ENCODE assay signal across 8 mouse cellular contexts in the genomic region with DNA sequence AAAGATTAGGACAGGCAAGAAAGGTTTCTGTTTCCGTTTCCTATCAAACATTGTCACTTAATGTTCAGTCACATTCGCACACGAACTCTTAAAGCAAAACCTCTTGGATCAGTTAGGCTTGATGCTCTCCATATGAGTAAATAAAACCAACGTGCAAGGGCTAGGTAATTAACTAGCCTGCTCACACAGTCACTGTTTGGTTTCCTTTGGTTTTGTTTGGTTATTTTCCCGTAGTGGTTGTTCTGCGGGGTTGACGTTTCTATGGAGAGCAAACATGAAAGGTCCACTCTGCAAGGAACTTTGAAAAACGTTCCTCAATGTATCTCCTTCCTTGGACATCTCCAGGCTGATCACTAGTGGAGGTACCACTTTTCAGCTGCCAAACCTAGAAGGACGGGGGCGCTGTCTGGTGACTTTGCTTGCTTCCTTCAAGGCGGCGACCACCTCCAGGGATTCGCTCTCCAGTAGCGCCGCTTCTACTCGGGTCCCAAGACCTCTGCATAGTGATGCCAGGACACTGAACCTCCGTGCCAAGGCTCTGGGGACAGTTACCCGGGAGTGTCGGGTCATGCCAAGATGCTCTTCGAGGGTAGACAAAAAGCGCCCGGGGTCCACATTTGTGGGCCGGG. TPM values are rescaled to one million over a fixed set of nuclear protein-coding genes. Genes with fewer than 3 reads are reported as not detected.
DNase-seq lines count a peak whose midpoint lies in the region; ATAC-seq and TF ChIP-seq lines count a peak whose summit lies in the region.

No protein-coding gene starts in this region.

- peak; percentile 69 for ATAC-seq in embryonic facial prominence, embryonic 12.5 days (ENCODE audit: insufficient number of reproducible peaks, insufficient read depth, low FRiP score, low TSS enrichment)
- peak; percentile 78 for ATAC-seq in kidney, postnatal 0 days (replicated peaks; ENCODE audit: low FRiP score, low read depth)
- ATAC-seq in neural tube, embryonic 13.5 days (ENCODE audit: low read depth) = peak; percentile 86
- no peak for ATAC-seq in activated CD4-positive, CD25-positive, alpha-beta regulatory T cell, adult 4 months

- peak overlapping the region; percentile 60 for H3K4me3 ChIP-seq in kidney, adult 2 months (ENCODE audit: insufficient read depth, low read depth, low read length)
- peak overlapping the region; percentile 75 for H3K4me3 ChIP-seq in embryonic facial prominence, embryonic 12.5 days
- H3K4me3 ChIP-seq in kidney, postnatal 0 days (replicated peaks; ENCODE audit: low read depth, low read length) = peak overlapping the region; percentile 66
- H3K4me3 ChIP-seq in neural tube, embryonic 13.5 days = peak overlapping the region; percentile 80

- peak; percentile 4 for DNase-seq in kidney, adult 2 months
- DNase-seq in kidney, adult 9 months = no peak
- peak; percentile 27 to 34 for DNase-seq in heart, adult 9 months (ENCODE audit: low spot score in 2 of 2)
- DNase-seq in kidney, postnatal 0 days (ENCODE audit: low spot score) = peak; percentile 64
- peak; percentile 19 for DNase-seq in liver

- WGBS in kidney, adult 2 months = 2% methylated on average over 23 of the region's 23 CpGs
- WGBS in embryonic facial prominence, embryonic 12.5 days = 3% methylated on average over 23 of the region's 23 CpGs
- WGBS in kidney, postnatal 0 days = 3% methylated on average over 23 of the region's 23 CpGs
- WGBS in neural tube, embryonic 13.5 days = 3% methylated on average over 23 of the region's 23 CpGs

- H3K9me3 ChIP-seq in embryonic facial prominence, embryonic 12.5 days = no peaks in the 10 kb centered on the region
- H3K9me3 ChIP-seq in kidney, postnatal 0 days (replicated peaks; ENCODE audit: low read length) = no peaks in the 10 kb centered on the region
- no peaks in the 10 kb centered on the region for H3K9me3 ChIP-seq in neural tube, embryonic 13.5 days

- no peak overlapping the region for H3K27ac ChIP-seq in kidney, adult 2 months (ENCODE audit: insufficient read depth, low read depth, low read length)
- H3K27ac ChIP-seq in embryonic facial prominence, embryonic 12.5 days = peak overlapping the region; percentile 84
- H3K27ac ChIP-seq in kidney, postnatal 0 days = no peak overlapping the region
- peak overlapping the region; percentile 98 for H3K27ac ChIP-seq in neural tube, embryonic 13.5 days (replicated peaks)

- H3K4me1 ChIP-seq in kidney, adult 2 months (ENCODE audit: control insufficient read depth, insufficient read depth, low read length) = no peaks in the 10 kb centered on the region
- peaks cover 11% of the 10 kb centered on the region; the same call in 1 of the 2 replicates for H3K4me1 ChIP-seq in embryonic facial prominence, embryonic 12.5 days
- H3K4me1 ChIP-seq in kidney, postnatal 0 days (replicated peaks; ENCODE audit: insufficient read depth, low read length) = 0 out of 2 replicates have a peak, but pooled peaks cover 4% of the 10 kb centered on the region
- peaks cover 23% of the 10 kb centered on the region for H3K4me1 ChIP-seq in neural tube, embryonic 13.5 days (replicated peaks)

- no peaks in the 10 kb centered on the region for H3K36me3 ChIP-seq in kidney, adult 2 months (ENCODE audit: control insufficient read depth, insufficient read depth, low read length)
- no peaks in the 10 kb centered on the region for H3K36me3 ChIP-seq in embryonic facial prominence, embryonic 12.5 days
- H3K36me3 ChIP-seq in kidney, postnatal 0 days (ENCODE audit: insufficient read depth, low read length) = no peaks in the 10 kb centered on the region
- no peaks in the 10 kb centered on the region for H3K36me3 ChIP-seq in neural tube, embryonic 13.5 days

- TF ChIP-seq CTCF in kidney, adult 2 months (conservative IDR thresholded peaks at IDR 0.05; ENCODE audit: insufficient read depth, insufficient read length, low read depth, low read length) = no peak
- TF ChIP-seq CTCF in kidney, postnatal 0 days (IDR thresholded peaks at IDR 0.05; ENCODE audit: low read depth) = peak; percentile 55

- peak overlapping the region; percentile 92 for H3K4me2 ChIP-seq in embryonic facial prominence, embryonic 12.5 days (replicated peaks)
- H3K4me2 ChIP-seq in kidney, postnatal 0 days (ENCODE audit: low read length) = peak overlapping the region; percentile 74
- H3K4me2 ChIP-seq in neural tube, embryonic 13.5 days = peak overlapping the region; percentile 96

- no peak for TF ChIP-seq POLR2A in kidney, adult 2 months (IDR thresholded peaks at IDR 0.05; ENCODE audit: low read depth, low read length)

- peak overlapping the region; percentile 58 for H3K9ac ChIP-seq in embryonic facial prominence, embryonic 12.5 days
- H3K9ac ChIP-seq in kidney, postnatal 0 days (ENCODE audit: low read depth, low read length) = peak overlapping the region; percentile 51; the same call in 1 of the 2 replicates
- peak overlapping the region; percentile 91 for H3K9ac ChIP-seq in neural tube, embryonic 13.5 days

- no peaks in the 10 kb centered on the region for H3K27me3 ChIP-seq in kidney, adult 2 months (replicated peaks; ENCODE audit: control insufficient read depth, insufficient read depth, low read length)
- no peaks in the 10 kb centered on the region for H3K27me3 ChIP-seq in embryonic facial prominence, embryonic 12.5 days
- H3K27me3 ChIP-seq in kidney, postnatal 0 days (ENCODE audit: insufficient read depth, low read length) = peaks cover 5% of the 10 kb centered on the region; the same call in 1 of the 2 replicates
- no peaks in the 10 kb centered on the region for H3K27me3 ChIP-seq in neural tube, embryonic 13.5 days

RNA-seq across cellular contexts. Expression of gene B3galt1, which starts 0.7 kb away (rescaled TPM):
- 0.23 and 0.33 TPM in 2 replicates for polyA plus RNA-seq in kidney, adult 2 months (2012; rRNA removed)
- polyA plus RNA-seq in embryonic facial prominence, embryonic 12.5 days (2016; fragmentation: Nextera tagmentation; extraction: Ambion mirVana) = 11.9 and 14.2 TPM in 2 replicates
- polyA plus RNA-seq in kidney, postnatal 0 days (2015; fragmentation: Nextera tagmentation; extraction: Ambion mirVana) = 3.5 and 4.8 TPM in 2 replicates
- 54.6 and 56.4 TPM in 2 replicates for polyA plus RNA-seq in neural tube, embryonic 13.5 days (2015; fragmentation: Nextera tagmentation; extraction: Ambion mirVana)
- under 1 TPM; 0.09 to 0.15 TPM for polyA plus RNA-seq in activated CD4-positive, CD25-positive, alpha-beta regulatory T cell, adult 4 months (2017; shearing (Covaris generic))

Comparison
In these comparisons a context has a peak if more than half of its experiments do, and no peak if none do; other contexts are left out.
1. H3K27ac ChIP-seq: peak in embryonic facial prominence, embryonic 12.5 days (single experiment) and neural tube, embryonic 13.5 days (single experiment); none in kidney, adult 2 months (single experiment) and kidney, postnatal 0 days (single experiment).
2. Peak in every context shown above with its lines, with median percentiles within 50 percentile points of each other: H3K4me3 ChIP-seq, H3K4me2 ChIP-seq and H3K9ac ChIP-seq.